Mouse (Mus musculus) cerebellum, postnatal 36 days (tissue): ENCODE data around the gene Atf4.
A peak's percentile ranks its signal among the peaks of the same experiment; 100 is the strongest.

Experiments
- DNase-seq, 2 experiments: peaks; one replicate each; pipeline ENCODE4 v3.0.0; 2021 to 2022; ENCODE audit warnings: mixed read lengths in 2 of 2

The Atf4 gene

DNA sequence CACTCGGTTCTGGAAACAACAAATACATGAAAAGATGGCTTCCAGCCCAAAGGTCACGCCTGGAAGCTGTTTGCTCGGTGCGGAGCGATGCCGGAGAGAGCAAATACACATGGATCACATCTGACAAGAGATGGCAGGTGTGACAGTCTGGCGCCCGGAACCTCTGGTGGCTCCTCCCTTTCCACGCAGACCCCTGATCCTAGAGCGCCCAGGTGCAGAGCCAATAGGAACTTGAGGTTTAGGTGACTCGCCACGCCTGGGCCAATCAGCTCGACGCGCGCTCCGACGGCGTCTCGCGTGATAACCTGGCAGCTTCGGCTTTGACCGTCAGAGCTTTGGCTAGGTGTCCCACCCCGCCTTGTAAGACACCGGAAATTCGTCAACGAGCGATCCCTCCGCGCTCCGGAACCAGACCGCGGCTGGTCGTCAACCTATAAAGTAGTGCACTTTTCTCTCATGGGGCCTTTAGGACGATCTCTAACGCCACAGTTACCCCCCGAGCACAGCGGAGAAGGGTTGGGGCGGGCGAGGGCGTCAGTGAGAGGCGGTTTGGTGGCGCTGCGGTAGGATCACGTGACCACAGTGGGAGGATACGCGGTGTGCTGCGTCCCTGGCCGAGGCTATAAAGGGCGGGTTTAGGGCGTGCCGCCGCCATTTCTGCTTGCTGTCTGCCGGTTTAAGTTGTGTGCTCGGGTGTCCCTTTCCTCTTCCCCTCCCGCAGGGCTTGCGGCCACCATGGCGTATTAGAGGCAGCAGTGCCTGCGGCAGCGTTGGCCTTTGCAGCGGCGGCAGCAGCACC is at the start of gene Atf4:
Gene Atf4 (plus strand): TSS at position 338 of the 799 bp plus-strand sequence.
- DNase-seq: peak; percentile 99

GRCm38 (mm10) chr15:80206057-80206565 is 48.9 kb upstream of the Atf4 start:
- peak in 1 of 2 experiments; percentile 38 for DNase-seq

- no peak for DNase-seq
Measured at GRCm38 (mm10) chr15:80208446-80208845, 46.5 kb upstream of the Atf4 start.

DNA sequence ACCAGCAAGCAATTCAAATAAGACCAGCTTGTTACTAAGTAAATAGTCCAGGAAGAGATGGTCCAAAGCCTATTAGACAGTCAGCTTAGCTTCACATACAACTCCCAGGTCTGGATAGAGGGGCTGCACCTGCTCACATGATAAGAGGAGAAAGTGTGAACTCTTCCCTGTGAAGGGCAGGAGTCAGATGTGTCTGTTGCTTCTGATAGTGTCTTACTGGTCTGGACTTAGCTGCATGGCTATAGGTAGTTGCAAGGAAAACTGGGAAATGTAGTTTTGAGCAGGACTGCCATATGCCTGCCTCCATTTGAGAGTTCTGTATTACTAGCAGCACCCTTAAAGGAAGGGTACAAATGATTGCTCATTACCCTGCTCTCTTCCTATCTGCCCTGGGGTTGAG is 41.3 kb upstream of the Atf4 start:
- no peak for DNase-seq

- peak; percentile 49 to 59 for DNase-seq
Measured at GRCm38 (mm10) chr15:80215716-80216479, 39.1 kb upstream of the Atf4 start.

- no peak for DNase-seq
Measured at GRCm38 (mm10) chr15:80216480-80216820, 38.5 kb upstream of the Atf4 start.

DNA sequence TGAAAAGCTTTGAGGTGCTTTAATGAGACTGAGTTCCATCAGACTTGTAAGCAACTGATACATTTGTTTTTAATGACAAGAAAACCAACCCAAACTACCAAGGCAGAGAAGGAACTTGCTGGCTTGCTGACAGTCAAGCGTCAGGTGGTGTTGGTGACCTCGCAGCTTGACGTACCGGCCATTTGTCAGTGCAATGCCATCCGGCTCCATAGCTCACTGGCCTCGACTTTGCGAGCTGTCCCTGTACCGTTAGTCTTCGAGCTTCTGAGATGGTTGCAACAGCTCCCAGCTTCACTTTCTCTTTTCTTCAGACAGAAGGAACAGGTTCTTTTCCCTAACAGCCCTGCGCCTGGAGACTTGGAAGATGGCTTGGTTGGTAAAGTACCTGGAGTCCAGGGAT is 37.5 kb upstream of the Atf4 start:
- DNase-seq: no peak

DNA sequence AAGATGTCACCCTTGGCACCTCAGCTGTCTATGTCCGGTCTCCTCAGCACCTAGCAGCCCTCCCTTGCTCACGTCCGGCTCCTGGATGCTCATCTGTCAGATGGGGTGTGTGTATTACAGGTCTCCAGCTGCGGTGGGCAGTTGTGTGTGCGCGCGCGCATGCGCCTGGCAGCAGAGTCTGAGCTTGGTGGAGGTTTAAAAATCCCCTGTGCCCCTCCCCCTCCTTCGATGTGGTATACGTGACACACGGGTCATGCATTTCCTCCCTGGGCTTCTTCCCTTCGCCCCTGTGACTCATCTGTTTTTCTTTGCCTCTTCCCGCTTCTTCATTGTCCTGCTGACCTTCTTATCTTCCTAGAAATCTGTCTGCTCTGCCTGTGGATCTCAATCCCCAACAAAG is 35.8 kb upstream of the Atf4 start:
- DNase-seq: no peak

DNA sequence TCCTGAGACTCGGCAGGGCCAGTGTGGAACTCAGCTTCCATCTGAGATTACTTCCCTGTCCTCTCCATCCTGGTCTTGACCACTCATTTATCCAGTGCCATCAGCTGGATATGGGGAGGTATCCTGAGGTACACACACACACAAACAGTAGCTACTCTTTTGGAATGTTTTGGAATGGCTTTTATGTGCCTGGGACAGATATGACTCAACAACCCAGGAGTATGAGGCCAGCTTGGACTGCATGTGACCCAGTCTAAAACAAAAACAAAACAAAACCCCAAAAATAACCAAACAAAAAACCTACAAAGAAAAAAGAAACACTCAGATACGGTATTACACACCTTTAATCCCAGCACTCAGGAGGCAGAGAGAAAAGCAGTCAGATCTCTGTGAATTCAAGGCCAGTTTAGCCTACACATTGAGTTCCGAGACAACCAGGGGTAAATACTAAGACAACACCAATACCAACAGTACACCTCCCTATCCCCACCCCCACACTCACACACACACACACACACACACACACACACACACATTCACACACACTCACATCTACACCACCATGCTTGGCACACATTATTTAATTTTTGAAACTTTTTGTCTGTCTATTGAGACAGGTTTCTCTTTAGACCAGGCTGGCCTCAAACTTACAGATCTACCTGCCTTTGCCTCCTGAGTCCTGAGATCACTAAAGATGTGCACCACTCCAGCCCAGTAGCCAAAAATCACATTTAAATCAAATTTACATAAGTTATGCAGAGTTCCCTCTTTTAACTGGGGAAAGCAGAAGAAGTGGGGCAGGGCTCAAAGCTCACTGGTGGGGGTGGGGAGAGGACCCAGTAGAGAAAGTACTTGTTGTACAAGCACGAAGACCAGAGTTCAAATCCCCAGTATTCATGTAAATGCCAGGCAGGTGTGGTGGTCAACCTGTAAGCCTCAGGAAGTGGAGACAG is 35.0 kb upstream of the Atf4 start:
- DNase-seq: no peak

GRCm38 (mm10) chr15:80221031-80221430 is 34.0 kb upstream of the Atf4 start:
- no peak for DNase-seq

DNA sequence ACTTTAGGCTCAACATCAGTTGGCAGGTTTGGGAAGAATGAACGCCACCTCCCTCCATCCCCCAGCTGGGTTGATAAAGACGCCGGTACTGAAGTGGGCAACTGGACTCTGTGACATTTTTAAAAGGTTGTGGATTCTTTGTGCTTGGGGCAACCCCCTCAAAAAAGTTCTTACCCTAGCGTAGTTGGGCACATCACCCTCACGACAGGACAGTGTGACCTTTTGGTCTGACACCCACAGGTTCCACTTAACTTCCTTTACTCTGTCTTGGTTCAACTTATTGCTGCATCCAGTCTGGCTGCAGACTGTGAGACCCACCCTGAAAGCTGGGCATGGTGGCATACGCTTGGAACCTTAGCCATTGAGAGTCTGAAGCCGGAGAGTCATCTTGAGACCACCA is 31.2 kb upstream of the Atf4 start:
- DNase-seq: no peak

DNA sequence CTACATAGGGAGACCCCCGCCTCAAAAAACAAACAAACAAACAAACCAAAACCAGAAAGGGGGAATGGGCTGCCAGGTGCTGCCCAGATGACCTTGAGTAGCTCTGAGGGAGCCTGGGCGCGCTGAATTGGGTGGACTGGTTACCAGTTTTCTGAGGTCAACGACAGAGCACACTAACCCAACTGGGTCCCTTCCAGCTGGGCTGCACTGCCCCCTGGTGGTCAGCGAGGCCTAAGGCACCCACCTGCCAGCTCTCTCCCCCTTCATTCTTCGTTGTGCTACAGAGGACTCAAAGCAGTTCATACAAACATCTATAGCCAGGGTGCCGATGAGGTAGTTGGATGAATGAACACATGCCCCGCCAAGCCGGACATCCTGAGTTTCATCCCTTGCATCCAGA is 29.8 kb upstream of the Atf4 start:
- peak; percentile 76 to 84 for DNase-seq

GRCm38 (mm10) chr15:80225796-80226195 is 29.2 kb upstream of the Atf4 start:
- DNase-seq: peak; percentile 58 to 72

DNA sequence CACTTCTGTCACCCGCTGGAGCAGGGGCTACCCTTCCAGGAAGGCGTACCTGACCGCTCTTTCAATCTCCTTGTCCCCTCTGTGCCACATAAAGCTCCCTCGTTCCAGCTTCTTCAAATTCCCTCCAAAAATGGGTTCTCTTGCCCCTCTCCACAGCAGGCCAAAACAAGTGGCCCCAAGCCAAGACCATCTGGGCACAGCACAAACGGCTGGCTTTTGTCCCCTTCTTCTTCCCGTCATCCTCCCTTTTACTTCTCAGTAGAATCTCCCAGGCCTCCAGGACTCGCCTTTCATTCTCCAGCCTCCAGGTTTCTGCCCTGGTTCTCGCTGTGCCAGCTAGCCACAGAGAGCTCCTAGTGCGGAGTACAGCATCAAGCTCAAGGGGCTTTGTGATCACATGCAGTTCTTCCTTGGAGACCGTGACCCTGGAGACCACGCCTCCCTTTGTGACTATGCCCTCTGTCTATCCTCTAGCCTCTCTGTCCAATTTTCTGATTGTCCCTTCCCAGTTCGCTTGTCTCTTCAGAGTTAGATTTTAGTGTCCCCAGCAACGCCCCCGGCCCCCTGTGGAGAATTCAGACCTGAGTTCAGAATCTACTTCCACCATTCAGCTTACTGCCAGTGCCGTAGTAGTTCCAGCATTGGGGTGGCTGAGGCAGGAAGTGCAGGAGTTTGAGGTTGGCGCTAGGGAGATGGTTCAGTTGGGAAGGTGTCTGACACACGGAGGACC is 26.7 kb upstream of the Atf4 start:
- DNase-seq: no peak

GRCm38 (mm10) chr15:80232331-80232730 is 22.7 kb upstream of the Atf4 start:
- DNase-seq: no peak

- no peak for DNase-seq
Measured at GRCm38 (mm10) chr15:80233053-80233452, 21.9 kb upstream of the Atf4 start.

DNA sequence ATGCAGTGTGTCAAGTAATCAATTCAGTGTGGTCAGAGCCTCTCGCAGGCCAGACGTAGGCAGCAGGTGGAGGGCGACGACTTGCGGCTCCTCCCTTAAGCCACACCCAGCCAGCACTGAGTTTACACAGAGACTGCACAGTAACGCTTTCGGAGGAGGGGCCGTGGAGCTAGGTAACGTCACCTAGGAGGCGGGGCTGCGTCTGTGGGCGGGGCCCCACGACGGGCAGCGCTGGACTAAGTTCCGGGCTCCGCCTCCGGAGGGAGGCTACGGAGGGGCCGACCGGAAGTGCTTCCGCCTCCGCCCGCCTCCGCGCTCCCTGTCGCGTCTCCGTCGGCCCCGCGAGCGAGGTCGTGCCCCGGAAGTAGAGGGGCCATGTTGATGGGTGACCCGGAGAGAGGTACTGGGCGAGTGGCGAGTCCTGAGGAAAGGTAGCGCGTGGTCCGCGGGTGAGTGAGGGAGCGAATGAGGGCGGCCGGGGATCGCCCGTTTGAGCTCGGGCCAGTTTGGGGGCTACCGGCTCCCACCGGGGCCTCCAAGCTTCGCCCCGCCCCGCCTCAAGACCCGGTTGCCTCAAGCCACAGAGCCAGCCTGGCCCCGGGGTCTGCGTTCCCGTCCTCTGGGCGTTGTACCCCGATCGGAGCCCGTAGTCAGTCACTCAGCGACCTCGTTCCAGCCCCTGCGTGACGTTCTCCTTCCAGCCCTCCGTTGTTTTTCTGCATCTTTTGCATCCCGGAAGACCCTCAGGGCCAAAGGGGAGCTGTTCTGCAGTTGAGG is 21.1 kb upstream of the Atf4 start, which contains the start of gene Mief1:
Gene Mief1 (plus strand): TSS at position 286 of the 777 bp plus-strand sequence.
- DNase-seq: peak; percentile 96 to 98

GRCm38 (mm10) chr15:80235535-80235934 is 19.4 kb upstream of the Atf4 start, which contains the start of gene AC140267.1:
Gene AC140267.1 (plus strand): TSS chr15:80235835.
- DNase-seq: no peak

DNA sequence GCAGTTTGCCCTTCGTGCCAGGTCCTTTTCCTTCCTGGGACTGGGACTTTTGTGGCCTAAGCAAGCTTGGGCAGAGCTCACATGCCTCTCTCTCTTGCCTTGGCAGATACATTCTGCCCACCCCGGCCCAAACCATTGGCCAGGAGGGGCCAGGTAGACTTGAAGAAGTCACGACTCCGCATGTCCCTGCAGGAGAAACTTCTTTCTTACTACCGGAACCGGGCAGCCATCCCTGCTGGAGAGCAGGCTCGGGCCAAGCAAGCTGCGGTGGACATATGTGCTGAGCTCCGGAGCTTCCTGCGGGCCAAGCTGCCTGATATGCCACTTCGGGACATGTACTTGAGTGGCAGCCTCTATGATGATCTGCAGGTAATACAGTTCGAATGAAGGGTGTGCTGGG is 6.8 kb upstream of the Atf4 start:
- DNase-seq: peak; percentile 60 to 68

GRCm38 (mm10) chr15:80248596-80248995 is 6.4 kb upstream of the Atf4 start:
- DNase-seq: no peak

- no peak for DNase-seq
Measured at GRCm38 (mm10) chr15:80249672-80250071, 5.3 kb upstream of the Atf4 start.
